Mouse (Mus musculus) cerebral cortex, adult 2 months (tissue): ENCODE data around the gene Atp1a4.

Source experiments
- WGBS: fragments of 180-500 bp; shearing (Covaris S2); methylation state at CpG from one replicate; pipeline ENCODE4 v1.1.7; 2018; 5-methylcytosine and 5-hydroxymethylcytosine counted together

Gene Atp1a4

GRCm38 (mm10) chr1:172258314-172258713 lies at the start of gene Atp1a4:
Atp1a4 (minus strand) TSS chr1:172258414.
- 96% methylated on average over 6 of the region's 6 CpGs for WGBS

GRCm38 (mm10) chr1:172307936-172308335 lies 49.7 kb upstream of the Atp1a4 start:
- 64% methylated on average over 10 of the region's 10 CpGs for WGBS

- WGBS: 31% methylated on average over 6 of the region's 6 CpGs
Observed at GRCm38 (mm10) chr1:172306885-172307284, 48.7 kb upstream of the Atp1a4 start.

- WGBS: 67% methylated on average over 4 of the region's 4 CpGs
Observed at GRCm38 (mm10) chr1:172306196-172306595, 48.0 kb upstream of the Atp1a4 start.

GRCm38 (mm10) chr1:172305635-172306034 lies 47.4 kb upstream of the Atp1a4 start:
- 83% methylated on average over 3 of the region's 3 CpGs for WGBS

GRCm38 (mm10) chr1:172305153-172305552 lies 46.9 kb upstream of the Atp1a4 start:
- 88% methylated on average over 2 of the region's 2 CpGs for WGBS

GRCm38 (mm10) chr1:172304443-172304842 lies 46.2 kb upstream of the Atp1a4 start:
- 53% methylated on average over 6 of the region's 6 CpGs for WGBS

GRCm38 (mm10) chr1:172302851-172303250 lies 44.6 kb upstream of the Atp1a4 start:
- WGBS: 54% methylated on average over 6 of the region's 6 CpGs

GRCm38 (mm10) chr1:172302311-172302710 lies 44.1 kb upstream of the Atp1a4 start:
- WGBS: 69% methylated on average over 3 of the region's 3 CpGs

- WGBS: 27% methylated on average over 12 of the region's 12 CpGs
Observed at GRCm38 (mm10) chr1:172301180-172301579, 43.0 kb upstream of the Atp1a4 start.

GRCm38 (mm10) chr1:172300247-172300646 lies 42.0 kb upstream of the Atp1a4 start:
- WGBS: 51% methylated on average over 5 of the region's 5 CpGs

- 35% methylated on average over 7 of the region's 7 CpGs for WGBS
Observed at GRCm38 (mm10) chr1:172299528-172299927, 41.3 kb upstream of the Atp1a4 start.

GRCm38 (mm10) chr1:172297611-172298537 lies 39.7 kb upstream of the Atp1a4 start, which contains the start of gene Atp1a2:
Atp1a2 (minus strand) TSS chr1:172298064.
- 23% methylated on average over 16 of the region's 16 CpGs for WGBS

- 44% methylated on average over 6 of the region's 6 CpGs for WGBS
Observed at GRCm38 (mm10) chr1:172296816-172297510, 38.7 kb upstream of the Atp1a4 start.

GRCm38 (mm10) chr1:172295751-172296197 lies 37.6 kb upstream of the Atp1a4 start:
- WGBS: 58% methylated on average over 4 of the region's 4 CpGs

- WGBS: 52% methylated on average over 11 of the region's 11 CpGs
Observed at GRCm38 (mm10) chr1:172293449-172293848, 35.2 kb upstream of the Atp1a4 start.

GRCm38 (mm10) chr1:172292880-172293279 lies 34.7 kb upstream of the Atp1a4 start:
- WGBS: 34% methylated on average over 2 of the region's 2 CpGs

GRCm38 (mm10) chr1:172289617-172289946 lies 31.4 kb upstream of the Atp1a4 start:
- 78% methylated on average over 3 of the region's 3 CpGs for WGBS

- 88% methylated on average over 11 of the region's 11 CpGs for WGBS
Observed at GRCm38 (mm10) chr1:172288900-172289616, 30.8 kb upstream of the Atp1a4 start.

- WGBS: 65% methylated on average over 5 of the region's 5 CpGs
Observed at GRCm38 (mm10) chr1:172286740-172287139, 28.5 kb upstream of the Atp1a4 start.

- 89% methylated on average over 14 of the region's 14 CpGs for WGBS
Observed at GRCm38 (mm10) chr1:172284221-172284620, 26.0 kb upstream of the Atp1a4 start.

- 79% methylated on average over 6 of the region's 6 CpGs for WGBS
Observed at GRCm38 (mm10) chr1:172283073-172283472, 24.9 kb upstream of the Atp1a4 start.
